Mouse (Mus musculus) ES-Bruce4 (cell line): Measurements from ENCODE around the gene Itga9.

Experiments
- CTCF ChIP-seq: IDR thresholded peaks from one replicate; pipeline ENCODE4 v1.8.1; 2011; ENCODE audit warnings: low read depth, low read length
- POLR2A ChIP-seq: IDR thresholded peaks from one replicate; pipeline ENCODE4 v1.8.1; 2011; ENCODE audit warnings: low read length; ENCODE audit not compliant: insufficient read depth

- TF ChIP-seq CTCF (no peak), POLR2A (no peak)
Measured at GRCm38 (mm10) chr9:118949124-118949523, 342.6 kb downstream of the Itga9 start.
